Mouse (Mus musculus) left cerebral cortex, postnatal 14 days (tissue): Measurements from ENCODE around the gene Sergef. TPM values are rescaled to one million over a fixed set of nuclear protein-coding genes. Genes with fewer than 3 reads are reported as not detected.

Experiments
- DNase-seq, 2 experiments: peaks; one replicate each; pipeline ENCODE4 v3.0.0; 2021 to 2022; ENCODE audit warnings: low spot score in 2 of 2, mixed read lengths in 1 of 2
- intact Hi-C: fragments of 180-260 bp; cut with DNase I; formaldehyde crosslinking; loops from one replicate; pipeline ENCODE4 v1.15.1; 2025
- total RNA-seq, 2 experiments: library from RNA; stranded (reverse); gene quantifications; 2 replicates each; pipeline ENCODE4 v1.2.3; 2021

Sergef gene
- total RNA-seq, 2 experiments from 2014 or later = 57.2 to 66.4 TPM

DNA sequence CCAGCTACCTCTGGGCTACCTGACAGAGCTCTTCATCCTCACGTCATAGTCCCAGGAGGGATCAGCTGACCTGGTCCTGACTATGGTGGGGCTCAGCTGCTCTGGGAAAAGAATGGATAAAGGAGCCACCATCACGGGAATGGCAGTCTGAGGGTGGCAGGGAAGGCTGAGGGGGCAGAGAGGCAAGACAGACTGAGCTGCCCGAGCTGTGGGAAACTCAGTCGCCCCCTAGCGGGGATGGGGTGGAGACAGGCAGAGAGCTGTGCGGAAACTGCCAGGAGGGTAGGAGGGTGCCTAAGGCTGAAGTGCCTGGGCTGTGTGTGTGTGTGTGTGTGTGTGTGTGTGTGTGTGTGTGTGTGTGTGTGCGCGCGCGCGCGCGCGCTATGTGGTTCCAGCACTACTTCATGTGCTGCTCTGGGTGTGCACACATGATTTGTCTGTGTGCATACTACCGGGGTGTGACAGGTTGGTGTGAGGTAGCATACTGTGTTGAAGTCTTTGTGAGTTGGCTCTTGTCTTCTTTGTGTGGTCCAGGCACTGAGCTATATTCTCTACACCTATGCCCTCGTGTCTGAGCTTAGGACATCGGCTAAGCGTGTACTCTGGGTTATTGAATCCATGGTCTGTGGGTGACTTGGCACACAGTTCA, 216.7 kb downstream of the Sergef start:
- intact Hi-C loops = no loop called here
- DNase-seq = peak; percentile 79 to 82

DNA sequence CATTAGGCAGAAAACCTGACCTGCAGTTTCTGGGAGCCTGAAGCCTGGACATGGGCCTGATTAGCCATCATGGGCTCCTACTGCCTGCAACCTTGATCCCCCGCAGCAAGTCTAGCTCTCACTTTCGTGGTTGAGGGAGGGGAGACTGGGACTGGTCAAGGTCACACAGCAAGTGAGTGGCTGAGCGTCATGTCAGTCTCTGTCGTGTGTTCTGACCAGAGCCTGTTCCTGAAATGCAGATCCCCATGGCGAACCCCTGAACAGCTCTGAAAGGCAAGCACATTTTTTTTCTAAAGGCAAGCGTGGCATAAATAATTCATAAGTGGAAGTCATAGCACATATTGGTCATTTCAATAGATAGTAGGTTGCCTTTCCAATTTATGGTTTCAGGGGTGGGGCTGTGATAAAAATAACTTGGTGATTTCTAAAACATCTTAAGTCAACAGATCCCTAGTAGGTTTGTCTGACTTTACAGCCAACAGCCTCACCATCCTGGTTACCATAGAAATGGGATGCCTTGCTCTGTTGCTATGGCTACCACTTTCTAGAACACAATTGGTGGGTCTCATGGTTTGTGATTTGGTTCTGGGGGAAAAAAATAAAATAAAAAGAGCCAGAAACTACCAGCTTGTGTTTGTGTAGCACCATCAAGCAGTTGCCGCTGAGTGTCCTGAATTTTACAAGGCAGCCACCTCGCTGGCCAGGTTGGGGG, 217.4 kb downstream of the Sergef start:
- intact Hi-C loops = no loop called here
- peak; percentile 60 to 78 for DNase-seq

DNA sequence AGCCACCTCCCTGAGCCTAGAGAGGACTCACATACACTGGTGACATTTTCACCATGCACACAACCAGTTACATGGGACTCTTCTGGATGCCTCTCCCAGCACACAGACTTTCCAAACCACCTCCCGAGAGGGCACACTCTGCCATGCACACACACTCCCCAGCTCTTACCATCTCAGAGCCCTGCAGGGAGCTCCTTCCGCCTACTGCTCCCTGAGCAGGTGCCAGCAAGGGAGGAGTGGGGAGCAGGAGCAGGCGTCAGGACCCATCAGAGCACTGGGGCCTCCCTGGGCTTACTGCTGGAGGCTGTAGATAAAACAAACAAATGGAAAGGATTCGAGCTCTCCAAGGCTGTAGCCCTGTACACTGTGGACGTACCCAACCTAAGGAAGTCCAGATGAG, 218.1 kb downstream of the Sergef start:
- DNase-seq = no peak
- intact Hi-C loops = no loop called here

DNA sequence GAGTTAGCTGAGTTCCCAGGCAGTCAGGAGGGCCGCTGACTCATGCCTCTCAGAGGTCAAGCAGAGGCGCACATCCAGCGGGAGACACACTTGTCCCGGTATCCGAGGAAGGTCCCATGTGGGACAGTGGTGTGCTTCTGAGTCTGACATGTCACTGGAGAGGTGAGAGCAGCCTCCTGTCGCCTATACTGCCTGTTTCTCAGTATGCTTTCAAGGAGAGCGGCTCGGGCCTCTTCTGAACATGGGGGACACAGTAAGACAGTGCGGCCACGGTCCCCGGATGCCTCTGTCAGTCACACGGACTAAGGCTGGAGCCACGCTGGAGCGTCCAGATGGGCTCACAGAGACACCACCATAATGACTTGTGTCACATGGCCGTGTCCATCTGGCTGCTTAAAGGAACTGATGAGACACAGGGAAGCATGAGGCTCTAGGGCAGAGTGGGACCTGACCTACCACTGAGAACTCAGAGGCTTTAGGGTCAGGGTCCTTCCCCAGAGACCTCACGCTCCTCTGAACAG, 221.4 kb downstream of the Sergef start:
- intact Hi-C loops = no loop called here
- DNase-seq = no peak

DNA sequence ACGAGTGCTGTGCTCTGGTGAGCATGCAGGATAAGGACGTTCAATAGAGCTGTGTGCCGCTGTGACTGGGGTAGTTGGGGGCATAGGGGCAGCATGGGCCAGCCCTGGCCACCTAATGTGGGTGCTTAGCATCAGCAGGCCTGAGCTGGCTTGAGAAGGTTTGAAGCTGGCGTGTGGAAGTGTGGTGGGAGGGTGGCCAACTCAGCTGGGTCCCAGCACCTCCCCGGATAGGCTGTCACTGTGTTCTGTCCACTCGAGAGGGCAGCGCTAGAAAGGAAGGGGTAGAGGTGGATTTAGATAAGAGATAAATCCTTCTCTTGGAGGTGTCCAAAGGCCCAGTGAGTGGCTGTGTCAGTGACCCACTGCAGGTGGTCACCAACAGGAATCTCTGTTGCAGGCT, 222.1 kb downstream of the Sergef start:
- no peak for DNase-seq
- intact Hi-C loops = no loop called here

DNA sequence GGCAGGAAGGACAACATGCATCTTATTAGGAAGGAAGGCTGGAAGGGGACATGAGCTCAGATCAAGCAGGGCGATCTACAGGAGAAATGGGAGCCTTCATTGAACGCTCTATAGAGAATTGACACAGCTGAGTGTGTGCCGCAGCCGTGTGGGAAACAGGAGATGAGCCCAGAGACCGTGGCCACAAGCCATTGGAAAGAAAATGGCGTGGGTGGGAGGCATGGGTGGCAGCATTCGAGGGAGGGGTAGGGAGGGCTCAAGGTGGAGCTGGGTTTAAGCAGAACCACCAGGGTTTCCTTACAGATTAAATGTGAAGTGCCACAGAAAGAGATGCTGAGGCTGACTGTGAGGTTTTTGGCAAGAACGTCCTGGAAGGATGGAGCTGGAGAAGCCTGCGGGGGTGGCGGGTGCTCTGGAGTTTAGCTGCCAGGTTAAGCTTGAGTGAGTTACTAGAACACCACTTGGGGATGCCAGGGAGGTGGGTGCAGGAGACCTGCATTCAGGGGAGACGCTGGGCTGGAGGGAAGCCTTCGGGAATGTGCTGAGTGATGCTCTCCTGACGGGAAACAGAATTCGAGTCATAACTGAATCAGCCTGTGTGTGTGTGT, 223.7 kb downstream of the Sergef start:
- peak in 1 of 2 experiments; percentile 44 for DNase-seq
- intact Hi-C loops = no loop called here

DNA sequence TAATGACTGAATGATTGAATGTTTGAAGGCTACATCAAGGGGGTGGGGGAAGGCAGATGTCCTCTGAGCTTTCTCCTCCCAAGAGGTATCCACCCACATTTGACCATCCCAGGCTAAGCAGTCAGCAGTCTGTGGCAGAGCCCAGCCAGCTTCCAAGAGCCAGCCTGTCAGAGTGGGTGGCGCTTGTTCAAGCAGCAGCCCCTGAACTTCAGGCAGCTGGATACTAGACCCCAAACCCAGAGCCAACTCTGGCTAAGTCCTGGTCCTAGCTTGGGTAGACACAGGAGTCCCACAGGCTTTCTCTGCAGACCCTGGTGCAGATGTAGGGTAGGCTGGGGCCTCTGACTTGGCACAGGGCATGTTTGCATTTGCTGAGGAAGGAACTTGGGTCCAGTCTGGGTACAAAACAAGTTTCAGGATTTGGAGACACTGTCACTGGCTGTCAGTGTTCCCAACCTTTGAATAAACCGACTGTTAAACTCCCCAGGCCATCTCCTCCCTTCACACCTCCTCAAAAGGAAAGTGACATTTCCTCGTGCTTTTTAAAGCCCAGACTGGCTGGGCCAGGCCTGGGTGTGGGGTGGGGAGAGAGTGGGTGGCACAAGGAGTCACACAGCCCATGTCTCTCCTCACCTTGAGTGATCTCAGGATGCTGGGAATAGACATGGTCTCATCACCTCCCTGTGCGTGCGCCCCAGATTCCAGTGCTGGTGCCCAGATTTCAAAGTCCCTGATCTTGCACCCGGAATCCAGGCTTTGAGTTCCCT, 225.5 kb downstream of the Sergef start:
- no peak for DNase-seq
- intact Hi-C loops = no loop called here

- peak; percentile 50 to 73 for DNase-seq
- intact Hi-C loops = no loop called here
These were observed 226.8 kb downstream of the Sergef start for GRCm38 (mm10) chr7:46412823-46413222.

DNA sequence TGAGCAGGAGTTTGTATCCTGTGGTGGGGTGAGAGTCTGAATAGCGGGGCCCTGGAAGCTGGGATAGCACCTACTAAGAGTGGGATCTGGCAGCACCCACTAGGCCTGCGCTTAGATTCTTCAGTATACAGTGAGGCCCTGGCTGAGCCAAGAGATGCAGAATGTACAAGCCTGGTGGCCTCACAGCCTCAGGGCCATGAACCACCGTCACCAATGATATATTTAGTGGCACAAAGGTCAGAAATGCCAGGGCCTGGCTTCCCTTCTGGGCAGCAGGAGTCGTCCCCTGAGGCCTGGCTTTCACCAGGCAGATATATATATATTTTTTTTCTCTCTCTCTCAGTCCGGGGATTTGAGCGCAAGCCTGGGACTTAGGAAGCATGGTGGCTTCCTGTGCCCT, 228.9 kb downstream of the Sergef start:
- intact Hi-C loops = no loop called here
- DNase-seq = no peak

- intact Hi-C loops = no loop called here
- DNase-seq = no peak
These were observed 230.3 kb downstream of the Sergef start for GRCm38 (mm10) chr7:46409204-46409789.

DNA sequence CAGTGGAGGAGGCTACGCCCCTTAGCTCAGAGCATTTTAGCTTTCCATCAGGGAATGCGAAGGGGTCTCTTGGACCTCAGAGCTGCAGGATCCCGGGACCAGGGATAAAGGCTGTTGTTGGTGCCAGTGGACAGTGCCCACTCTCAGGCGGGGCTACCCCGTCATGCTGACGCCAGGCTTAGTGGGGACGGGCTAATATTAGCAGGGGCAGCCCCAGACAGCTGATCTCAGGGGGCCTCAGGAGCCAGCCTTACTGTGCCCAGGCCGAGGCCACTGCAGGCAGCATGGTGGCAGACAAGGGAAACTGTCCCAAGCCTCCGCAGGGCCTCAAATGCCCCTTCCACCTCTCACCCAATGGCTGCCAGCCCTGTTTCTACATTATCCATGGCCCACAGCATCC, 231.0 kb downstream of the Sergef start:
- intact Hi-C loops = no loop called here
- no peak for DNase-seq

DNA sequence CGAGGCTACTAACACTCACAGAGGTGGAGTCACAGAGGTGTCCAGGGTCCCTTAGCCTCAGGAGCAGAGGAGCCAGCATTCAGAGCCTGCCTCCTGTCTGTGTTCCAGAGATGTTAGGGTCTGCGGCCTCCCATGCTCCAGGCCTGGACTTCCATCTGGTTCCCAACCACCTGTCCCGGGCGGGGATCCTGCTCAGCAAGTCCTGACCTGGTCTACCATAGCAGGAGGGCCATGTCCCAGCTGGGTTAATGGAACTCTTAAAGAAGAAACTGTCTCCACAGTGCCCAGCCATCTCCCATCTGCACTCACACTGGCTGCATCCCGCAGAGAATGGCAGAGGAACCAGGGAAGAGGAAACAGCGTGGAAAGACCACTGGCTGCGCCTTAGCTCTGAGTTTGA, 234.9 kb downstream of the Sergef start:
- no peak for DNase-seq
- intact Hi-C loops = no loop called here

DNA sequence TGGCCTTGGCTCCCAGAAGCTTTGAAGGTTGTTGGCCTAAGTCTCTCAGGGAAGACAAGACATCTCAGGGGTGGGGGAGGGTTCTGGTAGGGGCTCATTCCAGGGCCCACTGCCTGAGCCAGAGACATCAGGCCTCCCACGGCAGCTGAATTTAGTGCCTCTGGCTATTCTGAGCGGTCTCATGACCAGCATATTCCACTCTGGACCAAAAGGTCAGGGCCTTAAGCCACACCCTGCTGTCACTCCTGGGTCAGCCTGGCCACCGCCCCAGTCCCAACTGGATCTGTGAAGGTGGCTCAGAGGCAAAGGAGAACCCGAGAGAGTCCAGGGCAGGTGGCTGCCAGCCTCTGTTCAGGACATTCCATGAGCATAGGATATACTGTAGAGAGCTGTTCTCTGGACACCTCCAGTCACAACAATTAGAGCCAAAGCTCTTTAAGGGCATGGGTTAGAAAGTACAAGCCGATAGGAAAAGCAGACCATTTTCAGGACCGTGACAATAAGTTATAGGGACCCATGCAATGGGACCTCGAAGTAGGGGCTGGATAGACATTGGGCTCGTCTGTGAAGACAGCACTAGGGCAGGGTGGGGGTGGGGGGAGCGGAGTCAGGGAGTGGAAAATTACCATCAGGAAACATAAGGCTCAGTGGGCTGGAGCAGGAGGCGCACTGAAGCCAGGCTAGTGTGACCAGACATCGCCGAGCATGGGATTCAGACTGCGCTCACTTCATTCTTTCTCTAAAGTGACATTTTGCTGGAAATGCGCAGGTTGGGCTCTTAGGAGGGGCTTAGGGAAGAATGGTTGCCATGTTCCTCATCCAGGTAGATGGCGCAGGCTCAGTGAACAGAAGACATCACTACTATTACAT, 235.8 kb downstream of the Sergef start:
- intact Hi-C loops = no loop called here
- no peak for DNase-seq

GRCm38 (mm10) chr7:46401371-46402180, 238.0 kb downstream of the Sergef start:
- intact Hi-C loops = no loop called here
- DNase-seq = no peak

GRCm38 (mm10) chr7:46400346-46400745, 239.3 kb downstream of the Sergef start:
- intact Hi-C loops = no loop called here
- DNase-seq = no peak

GRCm38 (mm10) chr7:46399676-46400075, 239.9 kb downstream of the Sergef start:
- DNase-seq = no peak
- intact Hi-C loops = no loop called here

GRCm38 (mm10) chr7:46398612-46399011, 241.0 kb downstream of the Sergef start:
- intact Hi-C loops = no loop called here
- DNase-seq = no peak
